Mouse (Mus musculus): Measurements from ENCODE around the gene Mapkapk3.

Gene Mapkapk3

DNA sequence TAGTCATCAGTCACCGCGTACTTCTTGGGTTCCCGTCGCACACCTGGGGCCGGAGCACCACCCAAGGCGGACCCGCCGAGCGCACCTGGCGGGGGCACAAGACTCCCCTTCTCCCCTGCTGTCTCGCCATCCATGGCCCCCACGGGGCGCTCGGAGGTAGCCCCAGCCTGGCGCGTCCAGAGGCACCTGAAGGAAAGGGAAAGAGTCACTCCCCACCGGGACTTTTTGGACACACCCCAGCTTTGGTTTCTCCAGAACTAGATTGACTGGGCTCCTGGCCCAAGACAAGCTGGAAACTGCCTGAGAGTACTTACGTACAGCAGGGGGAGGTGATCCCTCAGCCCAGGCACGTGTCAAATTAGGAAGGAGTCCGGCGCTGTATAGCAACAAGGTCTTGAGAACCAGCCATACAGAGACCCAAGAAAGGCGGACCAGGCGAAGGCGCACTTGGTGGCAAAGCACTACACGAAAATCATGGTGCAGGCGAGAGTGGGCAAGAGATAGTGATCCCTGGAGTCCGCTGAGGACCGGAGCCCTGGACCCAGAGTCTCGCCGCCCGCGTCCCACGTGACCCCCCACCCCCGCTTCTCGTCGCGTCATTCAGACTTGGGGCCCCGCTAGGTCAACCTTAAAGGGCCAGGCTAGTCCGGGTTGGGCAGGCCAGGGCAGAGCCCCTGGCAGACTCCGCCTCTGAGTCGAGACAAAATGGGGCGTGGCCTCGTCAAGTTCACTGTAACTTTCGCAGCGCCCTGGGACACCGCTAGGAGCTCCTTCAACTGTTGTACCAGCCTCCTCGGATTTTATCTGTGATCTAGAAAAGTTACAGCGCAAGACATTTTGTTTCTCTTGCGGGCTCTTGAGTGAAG is at the start of gene Mapkapk3:
Mapkapk3 (minus strand) TSS at position 667 of the 866 bp plus-strand sequence.
- DNase-seq (ENCODE audit: low spot score): no peak

DNA sequence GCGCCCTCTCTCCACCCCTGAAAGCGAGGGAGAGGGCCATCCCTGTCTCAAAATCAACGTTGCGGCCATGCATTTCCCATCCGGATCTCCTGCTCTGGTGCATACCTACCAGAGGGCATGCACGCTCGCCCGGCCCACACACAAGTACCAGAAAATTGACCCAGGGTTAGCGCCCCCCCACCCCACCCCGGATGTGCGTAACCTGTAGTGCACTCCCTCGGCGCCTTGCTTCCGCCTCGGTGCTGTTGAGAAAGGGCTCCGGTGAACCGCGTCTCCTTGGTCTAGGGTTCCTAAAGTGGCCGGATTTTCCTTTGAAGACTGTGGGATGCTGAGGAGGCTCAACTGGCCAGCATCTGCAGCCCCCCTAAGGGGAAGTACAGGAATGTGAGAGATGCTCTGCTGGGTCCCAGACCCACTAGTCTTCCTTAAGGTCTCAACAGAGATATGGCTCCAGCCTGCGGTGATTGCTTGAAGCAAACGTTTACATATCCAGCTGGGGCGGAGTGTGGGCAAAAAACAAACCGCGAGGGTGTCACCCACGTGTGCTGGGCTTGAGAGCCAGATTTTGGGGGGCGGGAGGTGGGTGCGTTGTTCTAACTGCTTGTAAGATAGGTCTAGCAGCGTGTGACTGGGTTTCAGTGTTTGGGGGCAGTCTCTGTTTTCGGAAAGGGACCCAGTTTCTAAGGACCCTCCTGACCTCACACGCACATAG is 48.7 kb upstream of the Mapkapk3 start, which contains the start of gene Hemk1:
Hemk1 (minus strand) TSS at position 179 of the 712 bp plus-strand sequence.
- peak; percentile 48 for DNase-seq (ENCODE audit: low spot score)

- no peak for DNase-seq (ENCODE audit: low spot score)
These were observed 46.7 kb upstream of the Mapkapk3 start for GRCm38 (mm10) chr9:107336386-107336785.

DNA sequence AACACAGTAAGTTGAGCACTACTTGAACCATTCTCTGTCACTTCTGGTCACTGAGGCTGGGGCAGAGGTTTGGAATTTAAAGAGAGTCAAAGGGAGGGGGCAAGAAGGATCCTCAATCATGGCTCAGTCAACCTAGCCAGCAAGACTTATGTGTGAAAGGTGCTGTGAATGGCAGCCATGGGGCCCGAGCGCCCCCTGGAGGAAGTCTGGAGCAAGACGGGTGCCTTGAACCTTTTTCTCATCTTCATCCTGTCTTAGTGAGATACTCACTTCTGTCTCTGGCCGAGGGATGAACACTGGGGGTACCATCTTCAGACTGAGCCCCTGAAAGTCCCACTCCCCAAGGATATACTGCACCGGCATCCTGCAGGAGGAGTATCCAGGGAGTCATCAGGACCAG is 46.2 kb upstream of the Mapkapk3 start:
- peak; percentile 53 for DNase-seq (ENCODE audit: low spot score)

- no peak for DNase-seq (ENCODE audit: low spot score)
These were observed 45.4 kb upstream of the Mapkapk3 start for GRCm38 (mm10) chr9:107335046-107335445.

GRCm38 (mm10) chr9:107334356-107334755 is 44.7 kb upstream of the Mapkapk3 start:
- no peak for DNase-seq (ENCODE audit: low spot score)

DNA sequence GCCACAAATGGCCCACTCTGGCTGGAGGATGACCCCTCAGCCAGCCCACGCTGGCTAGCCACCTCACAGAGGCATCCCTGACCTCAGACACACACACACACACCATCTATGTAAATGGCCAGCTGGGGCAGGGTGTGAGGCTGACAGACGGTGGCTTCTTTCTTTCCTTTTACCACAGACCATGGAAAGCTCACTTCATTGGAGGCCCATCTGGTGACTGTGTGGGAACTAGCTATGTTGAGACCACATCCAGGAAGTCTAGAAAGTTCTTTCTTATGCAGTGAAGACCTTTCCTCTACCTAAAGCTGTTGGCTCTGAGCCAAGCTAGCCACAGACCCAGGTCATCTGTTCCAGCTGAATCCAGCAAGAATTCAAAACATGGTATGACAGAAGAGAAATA is 44.0 kb upstream of the Mapkapk3 start:
- no peak for DNase-seq (ENCODE audit: low spot score)

GRCm38 (mm10) chr9:107330791-107331190 is 41.1 kb upstream of the Mapkapk3 start:
- no peak for DNase-seq (ENCODE audit: low spot score)

DNA sequence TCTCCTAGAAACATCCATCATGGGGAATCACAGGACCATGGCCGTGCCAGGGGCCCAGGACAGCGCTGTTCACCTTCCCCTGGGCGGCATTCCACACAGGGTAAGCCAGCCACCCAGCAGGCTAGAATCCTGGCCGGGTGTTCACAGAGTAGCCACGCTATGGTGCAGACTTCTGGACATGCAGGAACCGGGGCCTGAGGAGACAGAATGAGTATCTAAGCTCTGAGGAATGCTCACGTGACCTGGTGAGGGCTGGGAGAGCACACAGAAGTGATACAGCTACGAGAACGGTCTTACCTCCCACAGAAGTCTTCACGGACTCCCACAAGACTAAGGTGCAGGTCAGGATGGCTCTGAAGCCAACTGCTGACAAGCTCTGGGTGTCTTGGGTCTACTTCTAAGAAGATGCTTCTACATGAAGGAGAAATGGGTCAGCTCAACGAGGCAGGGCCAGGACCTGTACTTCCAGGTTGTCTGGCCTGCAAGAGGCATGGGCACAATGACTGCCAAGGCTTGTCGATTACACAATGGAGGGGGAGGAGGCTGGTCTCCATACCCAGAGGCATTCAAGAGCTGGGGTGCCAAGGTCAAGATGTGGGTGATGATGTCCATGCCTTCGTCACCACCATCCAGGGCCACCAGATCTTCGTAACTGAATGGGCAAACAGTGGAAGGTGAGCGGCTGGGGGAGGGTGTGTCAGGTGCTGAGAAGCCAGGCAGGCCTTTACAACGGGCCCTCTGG is 38.4 kb upstream of the Mapkapk3 start:
- DNase-seq (ENCODE audit: low spot score): no peak

- no peak for DNase-seq (ENCODE audit: low spot score)
These were observed 36.2 kb upstream of the Mapkapk3 start for GRCm38 (mm10) chr9:107325904-107326303.

DNA sequence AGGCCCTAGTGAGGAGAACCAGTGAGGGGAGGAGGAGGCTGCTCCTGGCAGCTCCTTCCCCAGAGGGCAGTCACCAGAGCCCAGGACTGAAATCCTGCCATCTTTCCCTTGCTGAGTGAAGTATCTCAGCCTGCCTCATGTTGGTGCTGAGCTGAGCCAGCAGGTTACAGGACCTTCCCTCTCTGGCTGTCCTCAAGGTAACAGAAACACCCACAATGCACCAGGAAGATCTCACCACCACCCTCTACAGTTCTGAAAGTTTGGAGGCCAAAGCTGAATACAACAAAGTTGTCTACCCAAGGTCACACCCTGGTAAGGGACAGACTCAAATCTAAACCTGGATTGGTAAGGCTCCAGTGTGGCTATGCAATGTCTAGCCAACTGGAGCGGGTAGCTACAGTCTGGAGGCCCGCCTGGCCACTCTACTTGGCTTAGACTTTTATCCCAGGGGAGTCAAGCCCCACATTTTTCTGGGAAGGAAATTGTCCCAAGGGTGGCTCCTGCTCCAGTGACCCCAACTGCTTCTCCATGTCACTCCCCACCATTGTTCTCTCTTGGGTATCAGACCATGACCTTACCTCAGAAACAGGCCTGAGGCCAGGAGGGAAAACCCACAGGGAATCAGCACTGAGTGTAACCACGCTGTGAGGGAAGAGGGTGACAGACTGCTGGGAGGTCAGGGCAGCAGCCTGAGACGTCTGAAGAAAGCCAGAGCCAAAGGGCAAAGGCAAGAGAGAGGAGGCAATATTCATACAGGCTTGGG is 35.3 kb upstream of the Mapkapk3 start:
- no peak for DNase-seq (ENCODE audit: low spot score)

DNA sequence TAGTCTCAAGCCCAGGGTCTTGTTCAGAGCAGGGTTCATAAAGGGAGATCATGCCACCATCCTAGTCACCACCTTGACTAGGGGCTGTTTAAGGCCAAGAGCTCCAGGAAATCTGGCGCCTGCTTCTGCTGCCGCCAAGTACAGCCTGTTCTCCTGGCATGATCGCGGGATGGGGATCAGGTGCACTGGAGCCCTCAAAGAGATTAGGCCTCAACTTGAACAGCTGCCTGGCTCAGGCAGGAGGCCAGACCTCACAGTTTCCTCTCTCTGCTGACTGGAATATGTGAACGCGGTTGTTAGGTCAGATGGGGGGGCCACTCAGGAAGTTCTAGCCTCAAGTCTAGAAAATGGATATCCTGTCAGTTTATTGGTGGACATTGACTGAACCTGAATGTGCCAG is 33.9 kb upstream of the Mapkapk3 start:
- DNase-seq (ENCODE audit: low spot score): no peak

DNA sequence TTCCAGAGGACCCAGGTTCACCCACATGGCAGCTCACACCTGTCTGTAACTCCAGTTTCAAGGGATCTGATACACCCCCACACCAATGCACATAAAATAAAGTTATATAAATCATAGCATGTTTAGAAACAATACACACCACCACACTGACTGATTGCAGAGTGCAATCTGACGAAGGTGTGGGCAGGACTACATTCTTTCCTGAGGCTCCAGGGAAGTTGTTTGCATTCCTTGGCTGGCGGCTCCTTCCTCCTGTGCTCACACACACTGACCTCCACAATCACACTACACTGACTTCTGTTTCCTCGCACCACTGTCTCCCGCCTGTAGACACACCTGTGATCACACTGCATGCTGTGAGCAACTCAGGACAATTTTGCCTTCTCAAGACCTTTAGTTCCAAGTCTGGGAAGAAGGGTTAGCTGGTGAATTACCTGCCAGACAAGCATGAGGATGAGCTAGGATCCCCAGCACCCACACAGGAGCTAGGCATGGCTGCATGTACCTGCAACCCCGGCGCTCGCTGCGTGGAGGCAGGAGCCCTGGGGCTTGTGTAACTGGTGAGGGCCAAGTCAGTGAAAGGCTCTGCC is 32.9 kb upstream of the Mapkapk3 start:
- no peak for DNase-seq (ENCODE audit: low spot score)

- no peak for DNase-seq (ENCODE audit: low spot score)
These were observed 26.1 kb upstream of the Mapkapk3 start for GRCm38 (mm10) chr9:107315791-107316190.

DNA sequence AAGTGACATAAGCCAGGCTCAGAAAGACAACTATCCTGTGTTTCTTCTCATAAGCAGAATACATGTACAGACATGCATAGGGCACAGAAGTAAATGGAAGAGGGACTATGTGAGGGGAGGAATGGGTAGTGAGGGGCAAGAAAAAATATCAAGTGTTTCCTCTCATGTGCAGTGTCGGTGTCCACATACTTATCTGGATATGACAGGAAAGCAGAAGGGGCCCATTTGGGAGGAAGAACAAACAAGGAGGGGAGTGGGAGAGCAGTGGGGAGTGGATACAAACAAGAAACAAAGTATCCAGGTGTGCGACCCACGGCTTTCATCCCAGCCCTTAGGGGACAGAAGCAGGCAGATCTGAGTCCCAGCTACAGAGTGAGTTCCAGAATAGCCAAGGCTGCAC is 24.2 kb upstream of the Mapkapk3 start:
- DNase-seq (ENCODE audit: low spot score): no peak

DNA sequence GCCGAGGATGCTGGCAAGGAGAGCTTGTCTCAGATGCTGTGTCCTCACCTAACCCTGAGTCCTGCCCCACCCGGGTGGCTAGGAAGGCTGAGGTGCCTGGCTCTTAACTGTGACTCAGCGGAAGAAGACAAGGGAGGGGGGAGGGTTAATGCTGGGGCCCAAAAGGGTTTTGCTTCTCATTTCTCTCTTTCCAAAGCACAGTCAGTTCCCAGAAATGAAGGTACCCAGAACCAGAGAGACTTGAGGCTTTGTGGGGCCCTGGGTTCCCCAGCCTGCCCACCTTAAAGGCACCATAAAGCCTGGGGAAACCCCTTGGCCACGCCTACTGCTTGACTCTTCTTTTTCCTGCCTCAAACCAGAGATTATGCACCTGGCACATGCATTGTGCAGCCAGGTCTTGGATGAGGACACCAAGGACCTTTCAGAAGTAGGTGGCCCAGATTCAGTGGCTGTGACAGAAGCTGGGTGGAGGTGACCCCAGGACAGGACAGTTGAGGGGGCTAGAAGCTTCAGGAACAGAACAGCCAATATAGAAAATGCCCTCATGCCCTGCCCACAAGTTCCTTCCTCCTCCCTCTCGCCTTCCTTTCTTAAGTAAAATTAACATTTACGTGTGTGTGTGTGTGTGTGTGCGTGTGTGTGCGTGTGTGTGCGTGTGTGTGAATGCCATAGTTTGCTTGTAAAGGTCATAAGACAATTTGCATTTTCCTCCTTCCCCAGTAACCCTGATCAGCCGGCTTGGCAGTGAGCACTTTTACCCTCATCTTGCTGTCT is 23.3 kb upstream of the Mapkapk3 start:
- DNase-seq (ENCODE audit: low spot score): no peak

DNA sequence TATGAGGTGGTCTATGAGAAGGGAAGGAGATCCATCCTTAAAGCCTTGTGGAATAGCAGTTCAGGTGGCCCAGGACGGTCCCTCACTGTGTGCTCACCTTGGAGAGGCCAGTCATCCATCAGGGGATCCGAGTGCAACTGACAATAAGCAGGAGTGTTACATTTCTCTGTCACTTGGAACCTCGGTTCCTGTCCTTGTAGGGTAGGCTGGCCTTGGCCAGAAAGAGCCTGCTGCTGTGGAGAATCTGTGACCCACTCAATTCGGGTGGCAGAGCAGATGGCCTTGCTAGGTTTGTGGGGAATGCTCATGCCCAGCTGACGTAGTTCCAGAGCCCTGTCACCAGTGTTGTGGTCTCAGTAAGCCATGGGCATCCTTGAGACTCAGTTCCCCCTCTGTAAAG is 19.9 kb upstream of the Mapkapk3 start:
- DNase-seq (ENCODE audit: low spot score): no peak

DNA sequence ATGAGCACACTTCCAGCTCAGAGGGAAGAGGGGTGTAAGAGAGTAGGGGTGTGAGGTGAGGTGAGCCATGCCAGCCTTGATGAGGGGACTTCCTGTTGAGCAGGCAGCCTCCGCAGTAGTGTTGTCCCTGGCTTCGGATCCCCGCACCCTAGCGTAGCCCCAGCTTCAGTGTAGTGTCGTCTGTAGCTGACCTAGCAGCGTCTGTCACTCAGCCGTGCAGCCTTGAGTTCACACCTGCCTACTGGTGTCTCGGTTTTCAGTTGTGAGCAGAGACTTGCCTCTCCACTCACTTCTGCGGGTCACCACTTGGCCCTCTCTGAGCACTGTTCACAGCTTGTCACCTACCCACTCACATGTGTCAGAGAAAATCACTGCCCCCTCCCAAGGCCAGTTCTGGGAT is 19.5 kb upstream of the Mapkapk3 start:
- DNase-seq (ENCODE audit: low spot score): no peak

- DNase-seq (ENCODE audit: low spot score): no peak
These were observed 18.8 kb upstream of the Mapkapk3 start for GRCm38 (mm10) chr9:107308346-107309000.

- DNase-seq (ENCODE audit: low spot score): peak; percentile 67
These were observed 18.2 kb upstream of the Mapkapk3 start for GRCm38 (mm10) chr9:107307886-107308285.
